Mouse (Mus musculus) heart, embryonic 14.5 days (tissue): ENCODE results near the gene Rbp1. TPM values are rescaled to one million over a fixed set of nuclear protein-coding genes. Genes with fewer than 3 reads are reported as not detected.

ENCODE experiments used
- ATAC-seq: fragments of 200-750 bp; cut with Nextera tagmentation; 2 replicates; pipeline ENCODE4 v1.8.0; 2017; ENCODE audit warnings: low read depth, moderate TSS enrichment; ENCODE audit not compliant: insufficient number of reproducible peaks, insufficient read depth, low FRiP score
- H3K27ac ChIP-seq, 2 experiments: fragments of 200-500 bp in 1 of 2; fragments of 300-500 bp in 1 of 2; sonication (generic) in 1 of 2; replicated peaks in 1 of 2; 2 replicates each; pipeline ENCODE4 v1.5.1; 2012 to 2014; ENCODE audit warnings: low read depth in 2 of 2, low read length in 2 of 2, control low read depth in 1 of 2, mild to moderate bottlenecking in 1 of 2, mixed read lengths in 1 of 2; ENCODE audit not compliant: control insufficient read depth in 1 of 2, insufficient read depth in 1 of 2
- H3K27me3 ChIP-seq: fragments of 300-500 bp; sonication (generic); 2 replicates; pipeline ENCODE4 v1.6.1; 2014; ENCODE audit warnings: mild to moderate bottlenecking, low read length, control low read depth; ENCODE audit not compliant: control insufficient read depth, insufficient read depth
- H3K36me3 ChIP-seq: fragments of 300-500 bp; sonication (generic); 2 replicates; pipeline ENCODE4 v1.6.1; 2014; ENCODE audit warnings: mild to moderate bottlenecking, control low read depth, low read length, mixed read lengths; ENCODE audit not compliant: control insufficient read depth, insufficient read depth
- H3K4me1 ChIP-seq, 2 experiments: fragments of 200-500 bp in 1 of 2; fragments of 300-500 bp in 1 of 2; sonication (generic) in 1 of 2; 2 replicates each; pipeline ENCODE4 v1.6.1; 2012 to 2014; ENCODE audit warnings: low read length in 2 of 2, control low read depth in 1 of 2, mixed read lengths in 1 of 2; ENCODE audit not compliant: control insufficient read depth in 2 of 2, insufficient read depth in 2 of 2
- H3K4me2 ChIP-seq: fragments of 300-500 bp; sonication (generic); 2 replicates; pipeline ENCODE4 v1.6.1; 2014; ENCODE audit warnings: mild to moderate bottlenecking, low read length
- H3K4me3 ChIP-seq, 2 experiments: fragments of 200-500 bp in 1 of 2; fragments of 300-500 bp in 1 of 2; sonication (generic) in 1 of 2; 2 replicates each; pipeline ENCODE4 v1.5.1; 2012 to 2014; ENCODE audit warnings: low read length in 2 of 2, mild to moderate bottlenecking in 2 of 2, control low read depth in 1 of 2, low read depth in 1 of 2, moderate library complexity in 1 of 2; ENCODE audit not compliant: control insufficient read depth in 1 of 2, insufficient read depth in 1 of 2
- H3K9ac ChIP-seq: fragments of 300-500 bp; sonication (generic); 2 replicates; pipeline ENCODE4 v1.6.1; 2014; ENCODE audit warnings: mild to moderate bottlenecking, low read length
- H3K9me3 ChIP-seq: fragments of 300-500 bp; sonication (generic); 2 replicates; pipeline ENCODE4 v1.6.1; 2016; ENCODE audit warnings: low read length, control low read depth; ENCODE audit not compliant: control insufficient read depth
- WGBS: fragments of 180-500 bp; shearing (Covaris S2); extraction: QIAGEN DNeasy Blood & Tissue Kit; methylation state at CpG from one replicate; pipeline ENCODE4 v1.1.7; 2014; 5-methylcytosine and 5-hydroxymethylcytosine counted together
- polyA plus RNA-seq: library from polyadenylated mRNA; unstranded; fragments of >200 nt; fragmentation: Nextera tagmentation; extraction: Ambion mirVana; gene quantifications from 2 replicates; pipeline ENCODE4 v1.2.1, GENCODE M21; 2014

Gene Rbp1
- polyA plus RNA-seq, 1 experiment from 2014 or later: 70.7 TPM

GRCm38 (mm10) chr9:98415427-98415826, 7.3 kb upstream of the Rbp1 start:
- H3K4me2 ChIP-seq: no peak overlapping the region
- no peak overlapping the region for H3K9ac ChIP-seq
- H3K9me3 ChIP-seq: no peaks in the 10 kb centered on the region
- H3K27ac ChIP-seq: no peak overlapping the region
- 80% methylated on average over 4 of the region's 4 CpGs for WGBS
- H3K27me3 ChIP-seq: no peaks in the 10 kb centered on the region
- no peak overlapping the region for H3K4me3 ChIP-seq
- ATAC-seq: no peak
- H3K4me1 ChIP-seq: no peaks in the 10 kb centered on the region
- no peaks in the 10 kb centered on the region for H3K36me3 ChIP-seq

- Histone ChIP-seq H3K4me3 (no peak overlapping the region), H3K9me3 (no peaks in the 10 kb centered on the region), H3K4me2 (no peak overlapping the region), H3K27ac (no peak overlapping the region), H3K27me3 (no peaks in the 10 kb centered on the region), H3K36me3 (no peaks in the 10 kb centered on the region), H3K4me1 (no peaks in the 10 kb centered on the region), H3K9ac (no peak overlapping the region)
- WGBS: 45% methylated on average over 7 of the region's 7 CpGs
- ATAC-seq: peak; percentile 26; the same call in 1 of the 2 replicates
These were observed 4.8 kb upstream of the Rbp1 start for GRCm38 (mm10) chr9:98417919-98418318.

- WGBS: 80% methylated on average over 3 of the region's 3 CpGs
- no peak overlapping the region for H3K4me3 ChIP-seq
- ATAC-seq: no peak
These were observed 4.4 kb upstream of the Rbp1 start for GRCm38 (mm10) chr9:98418346-98418745.

GRCm38 (mm10) chr9:98420666-98421065, 2.1 kb upstream of the Rbp1 start:
- WGBS: 66% methylated on average over 1 of the region's 1 CpGs
- Histone ChIP-seq H3K27me3 (no peaks in the 10 kb centered on the region), H3K4me2 (no peak overlapping the region), H3K9me3 (no peaks in the 10 kb centered on the region), H3K4me1 (peaks cover 6% of the 10 kb centered on the region in 2 experiments; a peak in 3 of 4 replicates), H3K27ac (no peak overlapping the region), H3K4me3 (no peak overlapping the region), H3K36me3 (no peaks in the 10 kb centered on the region), H3K9ac (no peak overlapping the region)
- ATAC-seq: no peak

More at GRCm38 (mm10) chr9:98418346-98418745, 4.4 kb upstream of the Rbp1 start:
- H3K4me1 ChIP-seq: no peaks in the 10 kb centered on the region
- no peaks in the 10 kb centered on the region for H3K9me3 ChIP-seq
- no peak overlapping the region for H3K9ac ChIP-seq
- H3K27ac ChIP-seq: no peak overlapping the region
- no peak overlapping the region for H3K4me2 ChIP-seq
- no peaks in the 10 kb centered on the region for H3K27me3 ChIP-seq
- H3K36me3 ChIP-seq: no peaks in the 10 kb centered on the region

- H3K9ac ChIP-seq: no peak overlapping the region
- H3K27me3 ChIP-seq: no peaks in the 10 kb centered on the region
- peaks cover 6 to 11% of the 10 kb centered on the region in 2 experiments; a peak in 3 of 4 replicates for H3K4me1 ChIP-seq
- WGBS: 60% methylated on average over 3 of the region's 3 CpGs
- no peak overlapping the region for H3K27ac ChIP-seq
- ATAC-seq: no peak
- no peaks in the 10 kb centered on the region for H3K9me3 ChIP-seq
- no peak overlapping the region for H3K4me2 ChIP-seq
- H3K36me3 ChIP-seq: no peaks in the 10 kb centered on the region
- no peak overlapping the region for H3K4me3 ChIP-seq
These were observed 858 bp upstream of the Rbp1 start for GRCm38 (mm10) chr9:98421903-98422302.

GRCm38 (mm10) chr9:98423691-98424090, 930 bp downstream of the Rbp1 start:
- Histone ChIP-seq H3K27ac (no peak overlapping the region), H3K4me3 (no peak overlapping the region), H3K36me3 (no peaks in the 10 kb centered on the region), H3K9me3 (no peaks in the 10 kb centered on the region), H3K27me3 (no peaks in the 10 kb centered on the region), H3K4me1 (peaks cover 15 to 16% of the 10 kb centered on the region in 2 experiments), H3K4me2 (no peak overlapping the region), H3K9ac (no peak overlapping the region)
- WGBS: 17% methylated on average over 4 of the region's 4 CpGs
- no peak for ATAC-seq

GRCm38 (mm10) chr9:98424291-98424690, 1.5 kb downstream of the Rbp1 start:
- Histone ChIP-seq H3K9me3 (no peaks in the 10 kb centered on the region), H3K9ac (peak overlapping the region; percentile 65), H3K4me1 (peaks cover 19 to 20% of the 10 kb centered on the region in 2 experiments), H3K27me3 (no peaks in the 10 kb centered on the region), H3K27ac (0 out of 4 replicates have a peak overlapping the region, but pooled peaks of 1 of the 2 experiments have one; percentile 3), H3K4me3 (peak overlapping the region; percentile 51 to 72), H3K4me2 (peak overlapping the region; percentile 76), H3K36me3 (no peaks in the 10 kb centered on the region)
- WGBS: 4% methylated on average over 8 of the region's 8 CpGs
- no peak for ATAC-seq

GRCm38 (mm10) chr9:98424725-98425210, 2.0 kb downstream of the Rbp1 start:
- WGBS: 1% methylated on average over 40 of the region's 42 CpGs
- Histone ChIP-seq H3K4me3 (peak overlapping the region; percentile 51 to 72), H3K9ac (peak overlapping the region; percentile 65), H3K36me3 (no peaks in the 10 kb centered on the region), H3K4me2 (peak overlapping the region; percentile 76), H3K27me3 (no peaks in the 10 kb centered on the region), H3K9me3 (no peaks in the 10 kb centered on the region), H3K4me1 (peaks cover 24 to 25% of the 10 kb centered on the region in 2 experiments), H3K27ac (peak overlapping the region; percentile 40 to 86; a peak in 2 of 4 replicates)
- ATAC-seq: peak; percentile 63; the same call in 1 of the 2 replicates
